Mouse (Mus musculus) spleen, adult 12 weeks (tissue): ENCODE measurements around the gene Mt1.
"Not testable (repeated sequence)": the region's sequence is repeated elsewhere in the genome, so short reads cannot be mapped to it uniquely, and the experiment has no call there.

ENCODE experiments used
- DNase-seq: peaks from one replicate; pipeline ENCODE4 v3.0.0; 2022; ENCODE audit warnings: low spot score

Mt1 gene

DNA sequence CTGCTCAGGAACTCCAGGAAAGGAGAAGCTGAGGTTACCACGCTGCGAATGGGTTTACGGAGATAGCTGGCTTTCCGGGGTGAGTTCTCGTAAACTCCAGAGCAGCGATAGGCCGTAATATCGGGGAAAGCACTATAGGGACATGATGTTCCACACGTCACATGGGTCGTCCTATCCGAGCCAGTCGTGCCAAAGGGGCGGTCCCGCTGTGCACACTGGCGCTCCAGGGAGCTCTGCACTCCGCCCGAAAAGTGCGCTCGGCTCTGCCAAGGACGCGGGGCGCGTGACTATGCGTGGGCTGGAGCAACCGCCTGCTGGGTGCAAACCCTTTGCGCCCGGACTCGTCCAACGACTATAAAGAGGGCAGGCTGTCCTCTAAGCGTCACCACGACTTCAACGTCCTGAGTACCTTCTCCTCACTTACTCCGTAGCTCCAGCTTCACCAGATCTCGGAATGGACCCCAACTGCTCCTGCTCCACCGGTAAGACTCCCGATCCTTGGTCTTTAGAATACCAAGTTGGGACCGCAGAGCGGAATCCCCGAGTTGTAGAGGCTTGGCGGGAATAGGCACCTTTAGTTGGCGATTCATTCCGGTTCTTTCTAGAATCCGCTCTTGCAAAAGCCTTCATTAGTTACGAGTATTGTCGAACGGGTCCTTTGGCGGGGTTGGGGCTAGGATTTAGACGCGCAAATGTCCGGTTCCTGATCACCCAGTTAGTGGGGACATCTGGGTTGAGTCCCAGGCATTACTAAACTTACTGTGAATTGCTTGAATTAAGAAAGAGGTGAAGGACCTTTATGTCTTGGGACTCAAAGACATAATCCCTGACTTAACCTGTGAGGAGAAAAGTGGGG, at the start of gene Mt1:
Mt1 (plus strand) TSS at position 226 of the 856 bp plus-strand sequence.
- DNase-seq, result peak; percentile 72

DNA sequence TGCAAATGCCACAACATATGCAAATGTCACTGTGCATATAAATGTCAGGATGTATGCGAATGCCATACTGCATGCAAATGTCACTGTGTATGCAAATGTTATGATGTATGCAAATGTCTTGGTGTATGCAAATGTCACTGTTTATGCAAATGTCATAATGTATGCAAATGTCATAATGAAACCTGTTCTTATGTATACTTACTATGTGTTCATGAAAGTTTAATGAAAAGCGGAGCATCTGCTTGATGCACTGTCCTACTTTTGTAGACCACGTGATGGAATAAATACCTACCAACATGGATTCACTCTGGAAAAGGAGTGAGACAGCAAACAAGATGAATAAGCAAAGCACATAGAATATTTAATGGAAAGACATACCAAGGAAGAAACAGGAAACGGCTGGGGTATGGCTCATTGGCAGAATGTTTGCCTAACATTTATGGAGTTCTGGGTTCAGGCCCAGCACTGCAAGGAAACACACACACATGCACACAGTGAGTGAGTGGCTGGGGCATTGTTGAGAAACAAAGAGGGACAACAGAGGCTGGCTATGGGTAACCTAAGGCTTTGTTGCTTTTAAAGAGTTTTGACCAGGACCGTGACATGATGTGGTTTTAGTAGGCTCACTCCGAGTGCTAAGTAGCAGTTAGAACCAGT, 49.6 kb upstream of the Mt1 start:
- DNase-seq, result no peak

DNA sequence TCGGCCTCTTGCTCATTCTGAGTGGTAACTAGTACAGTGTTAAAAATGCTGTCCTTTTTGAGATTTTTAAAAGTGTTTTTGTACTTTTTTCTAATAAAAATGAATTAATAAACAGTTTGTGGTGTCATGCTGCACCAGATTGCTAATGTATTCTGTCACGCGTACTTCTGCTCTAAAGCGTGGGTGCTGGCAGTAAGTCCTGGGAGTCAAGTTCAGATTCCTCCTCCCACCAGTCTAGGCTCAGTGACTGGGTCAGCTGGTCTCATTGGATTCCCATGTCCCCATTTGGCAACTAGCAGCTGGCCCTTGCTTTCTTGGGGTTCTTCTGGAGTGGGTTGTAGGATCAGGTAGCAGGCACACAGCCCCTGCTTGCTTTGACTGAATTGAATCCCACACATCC, 48.8 kb upstream of the Mt1 start:
- no peak for DNase-seq

GRCm38 (mm10) chr8:94132096-94132495, 46.8 kb upstream of the Mt1 start:
- no peak for DNase-seq

GRCm38 (mm10) chr8:94134601-94135000, 44.3 kb upstream of the Mt1 start:
- DNase-seq, result not testable (repeated sequence)

GRCm38 (mm10) chr8:94135556-94135955, 43.3 kb upstream of the Mt1 start:
- no peak for DNase-seq

GRCm38 (mm10) chr8:94136192-94136591, 42.7 kb upstream of the Mt1 start:
- no peak for DNase-seq

DNA sequence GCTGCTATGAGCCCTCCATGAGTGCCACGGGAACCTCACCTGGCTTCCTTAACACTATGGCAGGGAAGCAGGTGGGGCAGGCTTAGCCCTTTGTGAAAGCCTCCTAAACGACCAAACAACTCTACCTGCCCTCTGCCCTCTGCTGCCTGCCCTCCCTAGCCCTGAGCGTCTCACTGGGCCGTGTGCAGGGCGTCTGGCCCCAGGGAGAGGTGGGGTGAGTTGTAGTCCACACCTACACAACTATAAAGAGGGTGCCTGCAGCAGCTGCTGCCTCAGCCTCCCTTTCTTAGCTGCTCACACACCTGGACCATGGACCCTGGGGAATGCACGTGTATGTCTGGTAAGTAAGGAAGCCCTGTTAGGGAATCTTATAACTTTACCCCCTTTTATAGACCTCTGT, 41.9 kb upstream of the Mt1 start, which contains the start of gene Mt4:
Mt4 (plus strand) TSS at position 265 of the 400 bp plus-strand sequence.
- no peak for DNase-seq

GRCm38 (mm10) chr8:94140266-94140795, 38.6 kb upstream of the Mt1 start:
- DNase-seq, result no peak

DNA sequence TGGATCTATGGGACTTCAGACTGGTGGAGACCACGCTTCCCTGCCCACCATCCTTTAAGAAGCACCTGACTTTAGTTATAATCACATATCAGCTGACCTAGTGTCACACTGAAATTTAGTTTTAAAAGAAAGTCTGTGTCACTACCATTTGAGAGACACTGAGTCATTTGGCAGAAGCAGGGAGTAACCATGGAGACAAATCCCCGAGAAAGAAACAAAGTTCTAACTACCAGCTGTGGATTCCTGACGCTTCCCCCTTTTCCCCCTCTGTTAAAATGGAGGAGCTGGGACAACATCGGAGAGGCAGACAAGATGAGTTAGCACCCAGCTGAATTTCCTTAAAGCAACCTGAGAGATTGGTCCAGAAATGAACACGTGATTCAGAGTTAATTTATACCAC, 30.6 kb upstream of the Mt1 start:
- no peak for DNase-seq

GRCm38 (mm10) chr8:94150925-94151324, 28.0 kb upstream of the Mt1 start:
- no peak for DNase-seq

DNA sequence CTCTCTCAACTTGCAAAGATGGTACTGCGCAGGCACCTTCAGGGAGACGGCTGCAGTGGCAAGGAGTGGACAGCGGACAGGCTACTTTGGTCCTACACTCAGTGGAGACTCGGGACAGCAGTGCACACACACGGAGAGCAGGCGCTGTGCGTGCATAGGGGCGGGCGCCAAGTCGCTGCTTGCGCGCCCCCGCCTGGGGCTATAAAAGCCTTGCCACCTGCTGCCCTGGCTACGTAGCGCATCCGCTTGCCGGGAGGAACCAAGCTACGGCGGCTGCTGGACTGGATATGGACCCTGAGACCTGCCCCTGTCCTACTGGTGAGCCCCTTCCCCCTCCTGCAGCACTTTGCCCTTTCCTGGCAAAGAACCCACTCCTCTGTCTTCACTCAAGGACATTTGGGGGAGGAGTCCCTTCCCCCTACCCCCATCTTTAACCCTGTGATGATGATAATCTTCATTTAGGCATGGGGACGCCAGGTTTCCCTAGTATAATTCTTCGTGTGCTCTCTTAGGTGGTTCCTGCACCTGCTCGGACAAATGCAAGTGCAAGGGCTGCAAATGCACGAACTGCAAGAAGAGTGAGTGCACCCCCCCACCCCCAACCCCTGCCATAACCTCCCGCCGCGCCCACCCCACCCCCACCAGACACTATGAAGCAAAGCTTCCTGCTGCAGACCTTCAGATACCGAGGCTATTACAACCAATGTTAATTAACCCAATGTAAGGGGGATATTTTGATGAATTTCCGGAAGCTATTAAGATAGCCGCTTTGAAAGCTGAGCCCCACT, 26.2 kb upstream of the Mt1 start, which contains the start of gene Mt3:
Mt3 (plus strand) TSS at position 95 of the 788 bp plus-strand sequence.
- no peak for DNase-seq

- DNase-seq, result no peak
Measured at GRCm38 (mm10) chr8:94153451-94153850, 25.4 kb upstream of the Mt1 start.

DNA sequence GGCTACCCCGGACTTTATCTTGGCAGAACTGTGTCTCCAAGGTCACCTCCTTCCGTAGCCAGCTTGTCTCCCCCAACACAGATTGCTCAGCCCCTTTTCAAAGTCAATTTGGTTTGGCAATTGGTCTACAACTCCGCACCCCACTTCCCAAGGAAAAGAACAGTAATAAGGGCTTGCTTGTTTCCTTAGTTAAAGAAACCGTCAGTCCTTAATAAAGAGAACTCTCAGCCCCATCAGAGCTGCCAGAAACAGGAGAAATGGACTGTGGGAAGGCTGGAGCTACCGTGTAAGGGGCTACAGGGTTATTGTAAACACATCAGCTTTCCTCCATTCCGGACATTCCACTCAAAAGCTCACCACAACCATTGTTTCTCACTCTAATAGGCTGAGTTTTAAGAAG, 24.3 kb upstream of the Mt1 start:
- no peak for DNase-seq

GRCm38 (mm10) chr8:94156092-94156491, 22.8 kb upstream of the Mt1 start:
- DNase-seq, result no peak

- not testable (repeated sequence) for DNase-seq
Measured at GRCm38 (mm10) chr8:94165772-94166171, 13.1 kb upstream of the Mt1 start.

DNA sequence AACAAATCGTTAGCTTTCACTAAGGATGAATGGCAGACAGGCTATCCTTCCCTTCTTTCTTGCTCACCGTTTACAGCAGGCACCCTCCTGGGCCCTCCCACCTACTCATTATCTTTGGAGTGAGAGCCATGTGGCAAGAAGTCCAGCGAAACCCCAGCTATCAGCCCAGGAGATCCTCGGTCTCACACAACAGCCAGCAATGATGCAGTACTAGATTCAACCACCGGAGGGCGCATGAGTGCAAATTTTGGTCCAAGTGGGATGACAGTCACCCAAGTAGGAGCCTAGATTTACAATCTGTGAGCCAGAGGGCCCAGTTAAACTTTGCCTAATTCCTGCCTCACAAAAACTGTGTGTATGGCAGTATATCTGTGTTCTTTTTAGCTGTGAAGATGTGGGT, 11.6 kb upstream of the Mt1 start:
- DNase-seq, result peak; percentile 77

GRCm38 (mm10) chr8:94169547-94169946, 9.3 kb upstream of the Mt1 start:
- no peak for DNase-seq

DNA sequence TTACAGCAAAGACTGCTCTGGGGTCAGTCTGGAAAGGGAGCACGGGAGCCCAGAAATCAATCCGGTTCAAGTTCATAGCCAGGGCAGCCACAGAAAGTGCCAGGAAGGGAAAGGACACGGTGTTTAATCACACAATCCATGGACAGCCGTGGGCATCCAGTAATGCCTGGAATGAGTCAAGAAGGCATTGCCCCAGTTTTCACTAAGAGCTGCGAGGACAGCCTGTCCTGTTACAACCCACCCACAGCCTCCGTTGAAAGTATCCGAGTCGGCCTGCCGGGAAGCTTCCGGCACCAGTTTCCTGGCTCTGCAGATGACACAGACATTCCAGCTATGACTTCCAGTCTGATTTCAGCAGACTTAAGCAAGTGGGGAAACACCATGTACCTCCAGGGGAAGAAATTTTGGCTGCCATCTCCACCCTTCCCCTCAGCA, 7.5 kb upstream of the Mt1 start:
- DNase-seq, result no peak

GRCm38 (mm10) chr8:94172075-94172808, 6.6 kb upstream of the Mt1 start, which contains the start of gene Mt2:
Gene Mt2, plus strand, starts transcription at chr8:94172664.
- peak; percentile 46 for DNase-seq
